Mouse (Mus musculus): ENCODE results near the gene 4933417A18Rik. TPM values are rescaled to one million over a fixed set of nuclear protein-coding genes. Genes with fewer than 3 reads are reported as not detected.
"Not testable (repeated sequence)": the region's sequence is repeated elsewhere in the genome, so short reads cannot be mapped to it uniquely, and the experiment has no call there.

4933417A18Rik gene
- polyA plus RNA-seq, 1 experiment from 2014 or later = not detected

DNA sequence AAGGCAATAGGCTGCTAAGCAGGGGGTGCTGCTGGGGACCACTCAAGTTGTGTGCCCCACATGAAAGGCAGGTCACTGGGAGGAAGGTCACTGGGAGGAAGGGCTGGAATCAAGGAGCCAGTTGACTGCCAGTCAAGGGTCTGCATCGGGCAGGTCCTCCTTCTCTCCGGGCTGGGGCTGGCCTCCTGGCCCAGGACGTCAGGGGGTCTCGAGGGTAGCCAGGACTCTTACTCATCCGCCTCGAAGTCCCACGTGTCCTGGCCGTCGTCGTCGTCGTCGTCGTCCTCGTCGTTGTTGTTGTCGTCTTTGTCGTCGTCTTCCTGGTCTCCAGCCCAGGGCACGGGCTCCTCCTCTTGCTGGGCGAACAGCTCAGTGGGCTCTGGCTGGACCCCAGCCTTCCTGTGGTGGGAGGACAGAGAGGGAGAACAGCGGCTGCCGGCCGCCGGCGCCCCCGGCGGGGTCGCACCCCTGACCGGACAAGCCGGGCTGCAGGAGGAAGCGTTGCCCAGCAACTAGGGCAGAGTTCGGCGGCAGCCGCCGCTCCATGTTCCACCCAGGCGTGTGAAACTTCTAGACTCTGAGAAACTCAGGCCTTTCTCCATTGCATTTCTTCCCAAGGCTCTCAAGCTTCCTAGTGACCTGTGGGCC is 7.6 kb upstream of the 4933417A18Rik start:
- TF ChIP-seq CTCF (IDR thresholded peaks at IDR 0.05; ENCODE audit: low read depth) = no peak

DNA sequence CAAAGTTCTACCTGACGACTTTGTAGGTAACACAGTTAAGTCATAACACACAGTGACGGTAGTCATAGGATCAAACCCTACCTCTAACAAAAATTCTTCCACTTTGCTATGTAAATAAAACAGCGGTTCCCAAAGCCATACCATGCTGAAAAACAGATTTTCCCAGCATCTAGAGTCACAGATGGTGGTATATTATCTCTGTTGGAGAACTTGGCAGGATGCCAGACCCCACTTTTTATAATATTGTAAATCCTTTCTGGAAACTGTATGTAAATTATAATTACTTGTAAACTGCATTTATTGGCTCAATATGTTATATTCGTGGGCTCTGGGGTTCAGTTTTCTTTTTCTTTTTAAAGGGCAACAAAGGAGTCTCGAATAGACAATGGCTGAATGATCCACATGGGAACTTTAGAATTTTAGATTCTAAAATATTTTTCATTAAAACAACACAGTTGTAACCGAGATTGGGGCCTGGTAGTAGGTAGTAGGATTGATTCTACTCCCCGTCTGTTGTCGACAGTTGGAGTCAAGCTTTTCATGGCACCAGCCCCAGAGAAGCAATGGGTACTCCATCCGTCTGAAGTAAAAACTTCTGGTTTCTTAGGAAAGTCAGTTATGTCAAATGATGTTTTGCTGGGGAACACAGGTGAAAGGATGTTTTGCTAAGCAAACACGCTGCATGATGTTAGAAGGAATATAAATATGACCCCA is 10.9 kb downstream of the 4933417A18Rik start:
- no peak overlapping the region for H3K27ac ChIP-seq (ENCODE audit: low read depth)
- H3K27me3 ChIP-seq (ENCODE audit: insufficient read depth, low read length) = no peaks in the 10 kb centered on the region
- H3K4me1 ChIP-seq (ENCODE audit: insufficient read depth) = no peaks in the 10 kb centered on the region
- WGBS = 63% methylated on average over 10 of the region's 10 CpGs
- no peaks in the 10 kb centered on the region for H3K36me3 ChIP-seq (ENCODE audit: insufficient read depth)
- H3K4me2 ChIP-seq = no peak overlapping the region
- no peak for TF ChIP-seq CTCF (IDR thresholded peaks at IDR 0.05; ENCODE audit: low read depth)
- H3K9ac ChIP-seq = no peak overlapping the region
- ATAC-seq (ENCODE audit: insufficient read depth) (no peak), DNase-seq (peak; percentile 67)
- H3K9me3 ChIP-seq (ENCODE audit: low read depth, low read length) = no peaks in the 10 kb centered on the region
- no peak overlapping the region for H3K4me3 ChIP-seq (ENCODE audit: low read depth, low read length)

More for the DNA sequence above, 7.6 kb upstream of the 4933417A18Rik start:
- H3K36me3 ChIP-seq (ENCODE audit: insufficient read depth) = no peaks in the 10 kb centered on the region
- ATAC-seq (ENCODE audit: insufficient read depth) (peak; percentile 62), DNase-seq (peak; percentile 57)
- H3K27me3 ChIP-seq (ENCODE audit: insufficient read depth, low read length) = no peaks in the 10 kb centered on the region
- no peak overlapping the region for H3K27ac ChIP-seq (ENCODE audit: low read depth)
- H3K4me2 ChIP-seq = peak overlapping the region; percentile 66
- 23% methylated on average over 29 of the region's 37 CpGs for WGBS
- peak overlapping the region; percentile 22 for H3K4me3 ChIP-seq (ENCODE audit: low read depth, low read length)
- no peaks in the 10 kb centered on the region for H3K9me3 ChIP-seq (ENCODE audit: low read depth, low read length)
- peak overlapping the region; percentile 32; the same call in 1 of the 2 replicates for H3K9ac ChIP-seq
- no peaks in the 10 kb centered on the region for H3K4me1 ChIP-seq (ENCODE audit: insufficient read depth)

DNA sequence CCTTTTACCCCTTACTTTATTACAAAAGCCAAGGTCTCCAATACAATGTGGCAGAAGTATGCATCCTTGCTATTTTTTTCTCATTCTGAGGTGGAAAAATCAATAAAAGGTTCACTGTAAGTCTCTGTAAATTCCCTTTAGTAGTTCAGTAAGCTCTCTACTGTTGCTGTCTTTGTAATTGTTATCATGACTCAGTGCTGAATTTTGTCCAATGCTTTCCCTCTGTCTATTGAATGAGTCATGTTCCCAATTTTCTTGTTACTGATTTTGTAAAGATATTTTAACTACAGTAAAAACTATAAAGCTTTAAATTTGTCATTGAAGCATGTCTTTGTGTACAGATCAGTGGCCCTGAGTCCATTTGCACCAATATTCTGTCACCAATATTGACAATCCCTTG is 18.2 kb downstream of the 4933417A18Rik start:
- TF ChIP-seq CTCF (IDR thresholded peaks at IDR 0.05; ENCODE audit: low read depth) = no peak
- Histone ChIP-seq H3K36me3 (ENCODE audit: insufficient read depth) (no peaks in the 10 kb centered on the region), H3K4me3 (ENCODE audit: low read depth, low read length) (no peak overlapping the region), H3K4me2 (no peak overlapping the region), H3K27ac (ENCODE audit: low read depth) (no peak overlapping the region), H3K4me1 (ENCODE audit: insufficient read depth) (no peaks in the 10 kb centered on the region), H3K9ac (no peak overlapping the region), H3K27me3 (ENCODE audit: insufficient read depth, low read length) (no peaks in the 10 kb centered on the region), H3K9me3 (ENCODE audit: low read depth, low read length) (no peaks in the 10 kb centered on the region)
- ATAC-seq (ENCODE audit: insufficient read depth) (no peak), DNase-seq (no peak)

DNA sequence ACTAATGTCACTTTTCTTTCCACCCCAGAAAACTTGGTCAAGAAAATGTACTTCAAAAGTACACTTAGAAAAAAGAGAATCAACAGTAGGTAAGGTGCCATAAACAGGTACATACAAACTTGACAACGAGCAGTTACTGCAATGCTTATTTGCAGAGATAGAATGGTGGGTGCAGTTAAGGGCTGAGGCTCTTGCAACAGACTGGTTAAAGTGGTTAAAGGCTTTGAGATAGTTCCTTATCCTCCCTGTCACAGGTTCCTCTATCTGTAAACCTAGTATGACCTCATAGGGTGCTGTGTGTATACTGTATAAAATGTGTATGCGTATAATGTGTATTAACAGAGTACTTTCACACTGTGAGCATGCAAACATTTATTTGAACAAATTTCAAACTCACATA is 27.2 kb downstream of the 4933417A18Rik start:
- not testable (repeated sequence) for H3K36me3 ChIP-seq (ENCODE audit: insufficient read depth); H3K4me1 ChIP-seq (ENCODE audit: insufficient read depth); H3K9me3 ChIP-seq (ENCODE audit: low read depth, low read length); H3K9ac ChIP-seq; H3K27ac ChIP-seq (ENCODE audit: low read depth); DNase-seq; H3K4me3 ChIP-seq (ENCODE audit: low read depth, low read length); H3K27me3 ChIP-seq (ENCODE audit: insufficient read depth, low read length); ATAC-seq (ENCODE audit: insufficient read depth); H3K4me2 ChIP-seq
- WGBS = 84% methylated on average over 2 of the region's 2 CpGs

DNA sequence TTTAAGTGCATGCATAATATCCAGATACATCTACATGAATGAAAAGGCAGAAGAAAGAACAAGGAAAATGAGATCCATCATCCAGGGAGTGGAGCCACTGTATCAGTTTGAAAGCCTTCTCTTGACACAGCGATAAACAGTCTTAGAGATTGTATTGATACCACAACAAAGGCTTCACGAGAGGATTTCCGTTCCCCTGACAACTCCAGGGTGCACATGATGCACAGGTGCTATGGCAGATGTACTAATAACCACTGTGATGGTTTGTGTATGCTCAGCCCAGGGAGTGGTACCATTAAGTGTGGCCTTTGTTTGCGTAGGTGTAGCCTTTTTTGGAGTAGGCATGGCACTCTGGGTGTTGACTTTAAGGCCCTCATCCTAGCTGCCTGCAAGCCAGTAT is 32.7 kb downstream of the 4933417A18Rik start:
- no peaks in the 10 kb centered on the region for H3K36me3 ChIP-seq (ENCODE audit: insufficient read depth)
- H3K9me3 ChIP-seq (ENCODE audit: low read depth, low read length) = no peaks in the 10 kb centered on the region
- no peaks in the 10 kb centered on the region for H3K27me3 ChIP-seq (ENCODE audit: insufficient read depth, low read length)
- no peak for TF ChIP-seq CTCF (IDR thresholded peaks at IDR 0.05; ENCODE audit: low read depth)
- 65% methylated on average over 4 of the region's 4 CpGs for WGBS
- H3K27ac ChIP-seq (ENCODE audit: low read depth) = no peak overlapping the region
- no peak overlapping the region for H3K4me3 ChIP-seq (ENCODE audit: low read depth, low read length)
- DNase-seq (no peak), ATAC-seq (ENCODE audit: insufficient read depth) (no peak)
- H3K4me2 ChIP-seq = no peak overlapping the region
- H3K4me1 ChIP-seq (ENCODE audit: insufficient read depth) = no peaks in the 10 kb centered on the region
- H3K9ac ChIP-seq = no peak overlapping the region

DNA sequence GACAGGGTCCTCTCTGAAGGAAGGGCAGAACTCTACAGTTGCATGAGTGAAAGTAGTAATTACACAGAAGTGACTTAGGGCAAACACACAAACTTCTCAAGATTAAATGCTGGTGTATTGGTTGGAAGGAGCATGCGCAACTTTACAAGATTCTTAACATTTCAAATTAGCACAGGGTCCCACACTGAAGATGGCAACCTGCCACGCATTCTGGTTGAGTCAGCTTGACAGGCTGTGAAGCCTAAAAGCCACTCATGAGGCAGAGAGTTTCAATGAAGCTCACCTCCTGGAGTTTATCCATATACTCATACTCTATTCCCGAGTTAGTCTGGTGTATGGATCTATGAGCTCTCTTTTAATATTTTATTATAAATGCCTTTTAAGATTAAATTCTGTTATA is 33.9 kb downstream of the 4933417A18Rik start:
- H3K27me3 ChIP-seq (ENCODE audit: insufficient read depth, low read length); H3K4me3 ChIP-seq (ENCODE audit: low read depth, low read length); ATAC-seq (ENCODE audit: insufficient read depth); H3K9me3 ChIP-seq (ENCODE audit: low read depth, low read length); H3K27ac ChIP-seq (ENCODE audit: low read depth); H3K9ac ChIP-seq; H3K4me1 ChIP-seq (ENCODE audit: insufficient read depth); H3K4me2 ChIP-seq; H3K36me3 ChIP-seq (ENCODE audit: insufficient read depth); DNase-seq: not testable (repeated sequence)
- WGBS = 83% methylated on average over 3 of the region's 3 CpGs

DNA sequence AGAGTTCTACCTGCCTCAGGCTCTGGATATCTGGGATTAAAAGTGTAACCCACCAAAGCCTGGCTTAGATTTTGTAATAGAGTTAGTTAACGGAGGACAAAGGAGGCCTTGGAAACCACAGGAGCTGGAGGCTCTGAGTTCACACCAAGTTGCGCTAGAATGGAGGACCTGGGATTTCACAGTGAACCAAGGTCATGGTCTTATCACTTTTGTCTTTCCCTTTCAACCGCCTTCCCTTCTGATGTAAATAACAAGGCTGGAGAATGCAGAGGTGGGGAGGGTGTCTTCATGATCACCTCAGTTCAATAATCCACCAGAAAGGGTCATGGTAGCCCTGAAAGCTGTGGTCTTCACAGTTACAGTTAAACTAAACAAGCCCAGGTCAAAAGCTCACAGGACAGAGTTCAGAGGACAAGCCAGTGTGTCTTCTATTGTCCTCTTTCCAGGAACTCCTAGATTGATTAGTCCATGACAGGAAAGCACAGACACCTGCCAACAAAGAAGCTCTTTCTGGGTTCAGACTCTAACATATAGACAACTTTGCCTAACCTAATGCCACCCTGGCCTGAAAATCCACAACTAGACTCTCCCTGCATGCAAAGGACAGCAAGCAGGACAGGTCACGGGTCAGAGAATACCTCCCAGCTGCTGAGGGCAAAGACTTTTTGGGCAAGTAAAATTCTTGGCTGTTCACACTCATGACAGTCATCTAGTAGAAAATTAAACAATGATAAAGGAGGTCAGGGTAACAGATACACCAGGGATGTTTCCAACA is 37.0 kb downstream of the 4933417A18Rik start:
- Histone ChIP-seq H3K9ac (no peak overlapping the region), H3K4me1 (ENCODE audit: insufficient read depth) (peaks cover 3% of the 10 kb centered on the region), H3K4me2 (no peak overlapping the region), H3K27me3 (ENCODE audit: insufficient read depth, low read length) (peaks cover 7% of the 10 kb centered on the region; the same call in 1 of the 2 replicates), H3K9me3 (ENCODE audit: low read depth, low read length) (no peaks in the 10 kb centered on the region), H3K27ac (ENCODE audit: low read depth) (no peak overlapping the region), H3K36me3 (ENCODE audit: insufficient read depth) (no peaks in the 10 kb centered on the region), H3K4me3 (ENCODE audit: low read depth, low read length) (no peak overlapping the region)
- WGBS = 75% methylated on average over 4 of the region's 4 CpGs
- DNase-seq (no peak), ATAC-seq (ENCODE audit: insufficient read depth) (no peak)
- no peak for TF ChIP-seq CTCF (IDR thresholded peaks at IDR 0.05; ENCODE audit: low read depth)

Data from lung, embryonic 14.5 days (tissue).